Mouse (Mus musculus) C2C12 (cell line): ENCODE data around the gene Acp4. TPM values are rescaled to one million over a fixed set of nuclear protein-coding genes. Genes with fewer than 3 reads are reported as not detected.

Experiments used
- H3K27me3 ChIP-seq: one replicate; pipeline ENCODE4 v1.6.1; 2011; ENCODE audit not compliant: control insufficient read depth, insufficient read depth, insufficient read length
- H3K36me3 ChIP-seq: one replicate; pipeline ENCODE4 v1.6.1; 2011; ENCODE audit not compliant: control insufficient read depth, insufficient read depth
- H3K4me3 ChIP-seq: one replicate; pipeline ENCODE4 v1.5.1; 2011; ENCODE audit warnings: mild to moderate bottlenecking, control low read depth; ENCODE audit not compliant: poor library complexity, insufficient read depth, severe bottlenecking
- H3K79me2 ChIP-seq: one replicate; pipeline ENCODE4 v1.6.1; 2011; ENCODE audit not compliant: control insufficient read depth, insufficient read depth
- H3K79me3 ChIP-seq: one replicate; pipeline ENCODE4 v1.6.1; 2011; ENCODE audit warnings: low read depth, control low read depth
- H3ac ChIP-seq: one replicate; pipeline ENCODE3; 2011; ENCODE audit warnings: low read depth; ENCODE audit not compliant: control insufficient read depth, insufficient read length
- CEBPB ChIP-seq: IDR thresholded peaks from one replicate; pipeline ENCODE4 v1.6.1; 2011; ENCODE audit warnings: low read depth, mild to moderate bottlenecking, control low read depth, moderate library complexity
- CTCF ChIP-seq: IDR thresholded peaks from one replicate; pipeline ENCODE4 v1.5.1; 2011; ENCODE audit not compliant: control insufficient read depth, insufficient read depth, insufficient read length
- FOSL1 ChIP-seq: IDR thresholded peaks from one replicate; pipeline ENCODE4 v1.8.0; 2011; ENCODE audit warnings: mild to moderate bottlenecking, low read length; ENCODE audit not compliant: poor library complexity, insufficient read depth, severe bottlenecking
- MAX ChIP-seq: IDR thresholded peaks from one replicate; pipeline ENCODE4 v1.6.1; 2011; ENCODE audit warnings: mild to moderate bottlenecking, control low read depth
- MYOD1 ChIP-seq: IDR thresholded peaks from one replicate; pipeline ENCODE4 v1.6.1; 2011; ENCODE audit warnings: low read depth; ENCODE audit not compliant: control insufficient read depth, insufficient read length
- MYOG ChIP-seq: IDR thresholded peaks from one replicate; pipeline ENCODE4 v1.6.1; 2011; ENCODE audit not compliant: control insufficient read depth, insufficient read length; ENCODE audit errors: extremely low read depth
- USF1 ChIP-seq: IDR thresholded peaks from one replicate; pipeline ENCODE4 v1.6.1; 2011; ENCODE audit warnings: low read depth, mild to moderate bottlenecking, control low read depth, moderate library complexity
- polyA plus RNA-seq: library from polyadenylated mRNA; unstranded; fragments of >200 nt; fragmentation: generic; extraction: Trizol; gene quantifications from one replicate; pipeline ENCODE4 v1.2.1, GENCODE M21; 2012; ENCODE audit warnings: missing spikeins

The Acp4 gene
- polyA plus RNA-seq, 1 experiment, result not detected

GRCm38 (mm10) chr7:44247971-44248370, 9.2 kb downstream of the Acp4 start:
- no peak for TF ChIP-seq CEBPB
- TF ChIP-seq FOSL1, result no peak
- peaks cover 52% of the 10 kb centered on the region for H3K79me2 ChIP-seq
- H3K27me3 ChIP-seq, result no peaks in the 10 kb centered on the region
- peaks cover 25% of the 10 kb centered on the region for H3K79me3 ChIP-seq
- no peak overlapping the region for H3ac ChIP-seq
- H3K4me3 ChIP-seq, result peak overlapping the region; percentile 89
- H3K36me3 ChIP-seq, result peaks cover 34% of the 10 kb centered on the region

DNA sequence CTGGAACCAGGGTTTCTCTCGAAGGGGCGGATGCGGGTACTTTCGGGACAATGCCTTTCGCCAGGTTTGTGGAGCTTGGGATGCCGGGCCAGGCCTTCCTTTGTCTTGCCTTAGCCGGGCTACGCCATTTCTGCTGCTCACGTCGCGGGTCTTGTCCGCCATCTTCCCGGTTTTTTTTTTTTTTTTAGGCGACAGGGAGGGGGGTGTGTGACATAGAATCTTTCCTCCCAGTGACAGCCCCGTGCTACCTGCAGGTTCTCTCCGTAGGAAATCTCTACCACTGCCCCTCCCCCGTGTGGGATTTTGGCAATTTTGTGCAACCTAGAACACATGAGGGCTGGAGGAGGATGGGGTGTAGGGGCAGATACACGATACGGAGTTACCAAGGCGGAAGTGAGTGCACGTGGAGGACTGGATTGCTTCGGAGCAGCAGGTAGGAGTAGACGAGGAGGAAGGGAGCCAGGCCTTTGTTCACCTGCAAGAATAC, 10.2 kb downstream of the Acp4 start:
- peak overlapping the region; percentile 89 for H3K4me3 ChIP-seq
- peaks cover 27% of the 10 kb centered on the region for H3K36me3 ChIP-seq
- peaks cover 52% of the 10 kb centered on the region for H3K79me2 ChIP-seq
- H3K27me3 ChIP-seq, result no peaks in the 10 kb centered on the region
- TF ChIP-seq CTCF (no peak), MYOD1 (no peak), MAX (no peak)
- peak overlapping the region; percentile 94 for H3ac ChIP-seq
- peaks cover 25% of the 10 kb centered on the region for H3K79me3 ChIP-seq

DNA sequence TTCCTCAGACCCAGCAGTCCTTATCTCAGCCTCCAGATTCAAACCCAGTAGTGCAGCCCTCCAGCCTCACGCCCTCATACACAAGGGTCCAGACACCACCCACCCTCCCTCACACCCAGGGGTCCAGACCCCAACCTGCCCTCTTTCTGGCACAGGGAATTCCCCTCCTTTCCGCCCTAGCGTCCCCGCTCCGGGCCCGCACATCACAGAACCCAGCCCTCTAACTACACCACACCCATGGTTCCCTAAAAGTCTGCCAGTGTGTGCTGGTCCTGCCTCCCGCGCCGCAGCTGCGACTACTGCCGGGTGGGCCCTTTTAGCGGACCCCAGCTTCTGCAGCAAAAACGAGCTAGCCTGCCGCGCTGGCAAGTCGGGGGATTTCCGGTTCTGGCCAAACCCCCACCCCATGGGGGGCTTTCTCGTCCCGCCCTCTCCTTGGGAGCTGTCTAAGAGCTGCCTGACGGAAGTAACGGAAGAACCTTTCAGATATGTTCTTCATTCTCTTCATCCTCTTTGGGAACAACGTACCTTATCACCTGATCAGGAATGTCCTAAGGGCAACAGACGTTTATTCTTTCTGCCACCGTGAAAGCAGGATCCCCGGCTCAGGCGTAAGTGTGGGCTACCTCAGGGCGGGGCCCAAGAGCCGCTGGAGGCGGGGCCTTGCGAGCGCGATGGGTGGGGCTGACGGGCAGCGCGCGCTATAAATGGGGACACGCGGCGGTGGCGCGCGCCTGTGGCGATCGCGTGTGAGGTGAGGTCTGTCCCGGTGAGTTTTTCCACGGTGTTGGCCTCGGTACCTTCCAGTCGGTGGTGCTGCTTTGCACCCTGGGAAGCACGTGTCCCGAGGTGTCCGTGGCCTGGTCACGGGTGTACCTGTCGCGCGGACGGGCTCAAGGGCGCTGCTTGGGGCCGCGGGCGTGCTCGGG, 10.9 kb downstream of the Acp4 start, which contains the start of the genes 1700028J19Rik and 2410002F23Rik:
1700028J19Rik (minus strand) TSS at position 641 of the 929 bp plus-strand sequence.
2410002F23Rik (plus strand) TSS at position 668 of the 929 bp plus-strand sequence.
- peaks cover 27% of the 10 kb centered on the region for H3K36me3 ChIP-seq
- H3K79me2 ChIP-seq, result peaks cover 52% of the 10 kb centered on the region
- H3K27me3 ChIP-seq, result no peaks in the 10 kb centered on the region
- peak within 1 kb of the TSS; percentile 89 for H3K4me3 ChIP-seq
- H3K79me3 ChIP-seq, result peaks cover 25% of the 10 kb centered on the region
- TF ChIP-seq MAX (peak; percentile 96), USF1 (no peak)
- peak within 1 kb of the TSS; percentile 94 for H3ac ChIP-seq

DNA sequence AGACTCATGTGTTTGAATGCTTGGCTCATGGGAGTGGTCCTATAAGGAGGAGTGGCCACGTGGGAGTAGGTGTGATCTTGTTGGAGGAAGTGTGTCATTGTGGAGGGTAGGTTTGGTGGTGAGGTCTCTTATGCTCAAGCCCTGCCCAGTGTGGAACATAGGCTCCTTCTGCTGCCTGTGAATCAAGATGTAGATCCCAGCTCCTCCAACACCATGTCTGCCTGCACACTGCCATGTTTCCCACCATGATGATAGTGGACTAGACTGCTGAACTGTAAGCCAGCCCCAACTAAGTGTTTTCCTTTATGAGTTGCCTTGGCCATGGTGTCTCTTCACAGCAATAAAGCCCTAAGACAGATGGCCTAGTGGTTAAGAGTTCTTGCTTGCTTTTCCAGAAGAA, 13.1 kb downstream of the Acp4 start:
- Histone ChIP-seq H3K79me2 (peaks cover 34% of the 10 kb centered on the region), H3K36me3 (peaks cover 10% of the 10 kb centered on the region), H3K27me3 (peaks cover 6% of the 10 kb centered on the region), H3ac (no peak overlapping the region), H3K4me3 (no peak overlapping the region), H3K79me3 (peaks cover 22% of the 10 kb centered on the region)
- TF ChIP-seq MYOG (no peak), USF1 (no peak), CTCF (no peak), FOSL1 (no peak), MYOD1 (no peak), CEBPB (no peak), MAX (no peak)

DNA sequence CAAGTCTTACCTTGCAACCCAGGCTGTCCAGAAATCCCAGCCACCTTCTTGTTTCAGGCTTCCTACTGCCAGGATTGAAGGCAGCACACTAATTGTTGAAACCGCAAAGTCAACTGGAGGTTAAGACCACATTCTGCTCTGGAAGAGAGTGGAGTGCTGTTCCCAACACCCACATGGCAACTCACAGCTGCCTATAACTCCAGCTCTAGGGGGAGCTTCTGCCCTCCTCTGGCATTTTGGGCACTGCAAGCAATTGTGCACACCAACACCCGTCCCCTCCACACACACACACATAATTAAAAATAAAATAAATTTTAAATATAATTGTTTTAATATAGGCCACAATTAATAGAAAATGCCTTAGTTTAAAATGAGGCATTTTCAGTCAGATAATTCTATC, 16.0 kb downstream of the Acp4 start:
- TF ChIP-seq FOSL1 (no peak), MAX (no peak), MYOD1 (no peak)
- Histone ChIP-seq H3K79me2 (peaks cover 8% of the 10 kb centered on the region), H3K27me3 (peaks cover 18% of the 10 kb centered on the region)

GRCm38 (mm10) chr7:44240712-44241111, 16.5 kb downstream of the Acp4 start:
- H3K79me2 ChIP-seq, result peaks cover 4% of the 10 kb centered on the region
- H3ac ChIP-seq, result no peak overlapping the region
- no peaks in the 10 kb centered on the region for H3K79me3 ChIP-seq
- H3K27me3 ChIP-seq, result peaks cover 21% of the 10 kb centered on the region
- no peak overlapping the region for H3K4me3 ChIP-seq
- TF ChIP-seq MYOG (no peak), MAX (no peak), FOSL1 (no peak), USF1 (no peak), CTCF (no peak), MYOD1 (no peak), CEBPB (no peak)
- H3K36me3 ChIP-seq, result no peaks in the 10 kb centered on the region

More for the DNA sequence above, 16.0 kb downstream of the Acp4 start:
- Histone ChIP-seq H3ac (no peak overlapping the region), H3K36me3 (no peaks in the 10 kb centered on the region), H3K4me3 (no peak overlapping the region), H3K79me3 (no peaks in the 10 kb centered on the region)
